Mouse (Mus musculus) liver, embryonic 14.5 days (tissue): ENCODE results near the gene Mad1l1.

ENCODE experiments used
- CTCF ChIP-seq: IDR thresholded peaks from 2 replicates; pipeline ENCODE4 v1.5.1; 2016; ENCODE audit warnings: antibody characterized with exemption, low read depth, control low read depth
- EP300 ChIP-seq: IDR thresholded peaks from 2 replicates; pipeline ENCODE4 v1.6.1; 2016; ENCODE audit warnings: antibody characterized with exemption, low read depth

DNA sequence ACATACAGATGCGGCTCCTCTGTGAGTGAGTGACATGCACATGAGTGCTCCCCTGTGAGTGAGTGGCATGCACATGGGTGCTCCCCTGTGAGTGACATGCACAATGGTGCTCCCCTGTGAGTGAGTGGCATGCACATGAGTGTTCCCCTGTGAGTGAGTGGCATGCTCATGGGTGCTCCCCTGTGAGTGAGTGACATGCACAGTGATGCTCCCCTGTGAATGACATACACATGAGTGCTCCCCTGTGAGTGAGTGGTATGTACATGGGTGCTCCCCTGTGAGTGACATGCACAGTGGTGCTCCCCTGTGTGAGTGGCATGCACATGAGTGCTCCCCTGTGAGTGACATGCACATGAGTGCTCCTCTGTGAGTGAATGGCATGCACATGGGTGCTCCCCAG lies 339.4 kb downstream of the Mad1l1 start:
- TF ChIP-seq EP300 (no peak), CTCF (no peak)
